Mouse (Mus musculus): ENCODE results near the gene Zfp628.

DNA sequence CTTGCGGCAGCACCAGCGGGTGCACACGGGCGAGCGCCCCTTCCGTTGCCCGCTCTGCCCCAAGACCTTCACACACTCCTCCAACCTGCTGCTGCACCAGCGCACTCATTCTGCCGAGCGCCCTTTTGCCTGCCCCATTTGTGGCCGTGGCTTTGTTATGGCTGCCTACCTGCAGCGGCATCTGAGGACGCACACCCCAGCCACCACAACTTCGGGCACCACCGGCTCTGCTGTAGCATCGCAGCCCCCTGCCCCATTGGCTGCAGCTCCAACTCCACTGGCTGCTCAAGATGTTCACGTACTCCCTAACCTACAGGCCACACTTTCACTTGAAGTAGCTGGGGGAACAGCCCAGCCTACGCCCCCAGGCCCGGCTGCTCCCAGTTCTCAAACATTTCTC lies 5.5 kb downstream of the Zfp628 start:
- no peak for TF ChIP-seq POLR2A (IDR thresholded peaks at IDR 0.05; ENCODE audit: insufficient read length, low read depth)
- no peak for TF ChIP-seq E2F4 (IDR thresholded peaks at IDR 0.05; ENCODE audit: insufficient read depth)
- no peak for TF ChIP-seq USF1 (IDR thresholded peaks at IDR 0.05; ENCODE audit: low read depth)
- no peak for TF ChIP-seq TCF12 (IDR thresholded peaks at IDR 0.05; ENCODE audit: insufficient read depth, poor library complexity, severe bottlenecking)
- TF ChIP-seq POLR2AphosphoS2 (IDR thresholded peaks at IDR 0.05; ENCODE audit: insufficient read length, low read depth): no peak
- no peak for TF ChIP-seq MYOG (IDR thresholded peaks at IDR 0.05; ENCODE audit: control insufficient read depth in 1 of 3, insufficient read depth in 1 of 3, insufficient read length in 2 of 3, low read depth in 2 of 3)
- no peak for TF ChIP-seq SRF (IDR thresholded peaks at IDR 0.05; ENCODE audit: control insufficient read depth, insufficient read length, low read depth)
- no peak for TF ChIP-seq MYOD1 (IDR thresholded peaks at IDR 0.05; ENCODE audit: control insufficient read depth in 1 of 3, insufficient read length in 2 of 3, low read depth in 2 of 3)
- TF ChIP-seq MAX (IDR thresholded peaks at IDR 0.05; ENCODE audit: low read depth): no peak
- no peak for TF ChIP-seq CEBPB (IDR thresholded peaks at IDR 0.05; ENCODE audit: insufficient read depth, poor library complexity, severe bottlenecking)
- no peak for TF ChIP-seq TCF3 (IDR thresholded peaks at IDR 0.05; ENCODE audit: insufficient read length, low read depth)
- TF ChIP-seq REST (IDR thresholded peaks at IDR 0.05; ENCODE audit: insufficient read depth, insufficient read length): no peak

Measured in myocyte (in vitro differentiated cells).